Mouse (Mus musculus) olfactory bulb, adult 2 months (tissue): Measurements from ENCODE around the gene Mterf2.

ENCODE experiments used
- CTCF ChIP-seq: fragments of 200-500 bp; IDR thresholded peaks from 2 replicates; pipeline ENCODE4 v1.5.1; 2012; ENCODE audit warnings: low read depth, mild to moderate bottlenecking, low read length, moderate library complexity; ENCODE audit not compliant: insufficient read depth
- POLR2A ChIP-seq: fragments of 200-500 bp; IDR thresholded peaks from 2 replicates; pipeline ENCODE4 v1.6.1; 2012; ENCODE audit warnings: mild to moderate bottlenecking, low read depth, low read length, moderate library complexity; ENCODE audit not compliant: insufficient read depth

- no peak for TF ChIP-seq CTCF
- no peak for TF ChIP-seq POLR2A
These were observed 29.6 kb upstream of the Mterf2 start for GRCm38 (mm10) chr10:85157451-85157850.
